Mouse (Mus musculus) CD4-positive, CD25-positive, alpha-beta regulatory T cell, adult 4 months (primary cell): Measurements from ENCODE around the gene Rnf148. TPM values are rescaled to one million over a fixed set of nuclear protein-coding genes. Genes with fewer than 3 reads are reported as not detected.

Source experiments
- ATAC-seq: one replicate; pipeline ENCODE4 v1.8.0; 2017
- polyA plus RNA-seq, 2 experiments: library from polyadenylated mRNA; unstranded; fragments of 100-300 nt; shearing (Covaris generic); gene quantifications; one replicate each; pipeline ENCODE4 v1.2.1; 2017

Gene Rnf148
- not detected for polyA plus RNA-seq

GRCm38 (mm10) chr6:23655036-23655435, at the start of gene Rnf148:
Gene Rnf148 (minus strand): TSS chr6:23655136.
- no peak for ATAC-seq

GRCm38 (mm10) chr6:23700879-23701278, 45.9 kb upstream of the Rnf148 start:
- no peak for ATAC-seq

DNA sequence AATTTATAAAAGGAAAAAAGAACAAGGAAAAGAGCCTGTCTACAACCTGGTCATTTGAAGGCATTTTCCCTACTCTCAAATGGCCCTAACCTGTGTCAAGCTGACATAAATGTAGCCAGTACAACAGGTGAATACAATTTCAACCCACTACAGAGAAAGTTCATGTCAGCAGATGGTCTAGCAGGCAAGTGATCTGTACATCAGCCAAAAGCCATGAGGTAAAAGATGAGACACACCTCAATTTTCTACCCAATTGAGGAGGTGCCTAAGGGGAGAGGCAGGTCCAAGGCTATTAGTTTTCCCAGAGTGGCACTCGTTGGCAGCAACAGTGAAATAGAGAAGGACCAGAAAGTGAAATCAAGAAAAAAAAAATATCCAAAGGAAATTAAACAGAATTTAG, 23.2 kb upstream of the Rnf148 start:
- ATAC-seq: no peak

- no peak for ATAC-seq
Observed at GRCm38 (mm10) chr6:23650205-23650604, 4.7 kb downstream of the Rnf148 start, which contains the start of gene Rnf133. Gene Rnf133 (minus strand): TSS chr6:23650305.

DNA sequence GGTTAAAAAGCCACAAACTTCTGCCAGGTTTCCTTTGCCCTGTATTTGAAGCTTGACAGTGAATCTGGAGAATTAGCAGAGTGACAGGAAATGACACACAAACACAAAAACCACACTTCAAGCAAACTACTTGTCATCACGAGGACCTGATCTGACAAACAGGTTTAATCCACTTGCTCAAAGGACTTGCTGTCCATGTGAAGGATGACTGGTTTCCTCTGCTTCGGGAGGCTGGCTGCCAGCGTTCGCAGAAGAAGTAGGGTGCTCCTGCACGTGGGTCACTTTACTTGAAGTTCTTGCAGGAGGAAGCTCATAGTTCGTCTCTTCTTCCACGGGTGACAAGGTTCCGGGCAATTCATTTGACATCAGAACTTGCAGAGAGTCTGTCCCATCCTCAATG, 6.2 kb downstream of the Rnf148 start:
- ATAC-seq: no peak

- ATAC-seq: no peak
Observed at GRCm38 (mm10) chr6:23647627-23648247, 7.2 kb downstream of the Rnf148 start.

GRCm38 (mm10) chr6:23637081-23637480, 17.9 kb downstream of the Rnf148 start:
- no peak for ATAC-seq

DNA sequence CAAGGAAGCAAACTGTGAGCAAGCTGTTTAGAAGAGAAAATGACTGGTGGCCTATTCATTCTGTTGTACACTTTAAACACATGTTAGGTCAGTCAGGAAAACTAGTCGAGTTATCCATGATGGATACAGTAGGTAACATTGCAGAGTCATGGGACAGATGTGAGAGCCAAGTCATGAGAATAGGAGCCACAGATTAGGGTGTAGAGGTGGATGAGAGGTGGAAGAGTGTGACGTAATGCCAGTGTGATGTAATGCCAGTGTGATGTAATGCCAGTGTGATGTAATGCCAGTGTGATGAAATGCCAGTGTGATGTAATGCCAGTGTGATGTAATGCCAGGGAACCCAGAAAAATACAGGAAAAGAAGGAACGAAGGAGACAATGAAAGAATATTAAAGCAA, 19.7 kb downstream of the Rnf148 start:
- ATAC-seq: no peak

- ATAC-seq: no peak
Observed at GRCm38 (mm10) chr6:23634016-23634415, 20.9 kb downstream of the Rnf148 start.

DNA sequence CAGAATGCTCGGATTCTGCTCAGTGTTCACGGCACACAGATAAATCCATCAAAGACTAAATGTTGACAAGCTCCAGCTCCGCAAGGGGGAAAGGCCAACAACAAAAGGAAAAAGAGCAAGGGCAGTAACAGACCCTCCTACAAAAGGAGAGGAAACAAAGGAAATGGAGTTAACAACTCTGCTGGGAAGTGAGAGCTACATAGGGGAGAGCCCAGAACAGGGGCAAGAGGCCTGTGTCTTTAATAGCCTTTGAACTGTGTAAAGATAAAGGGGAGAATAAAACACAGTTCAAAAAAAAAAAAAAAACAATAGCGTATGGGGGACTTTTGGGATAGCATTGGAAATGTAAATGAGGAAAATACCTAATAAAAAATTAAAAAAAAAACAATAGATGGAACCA, 24.5 kb downstream of the Rnf148 start:
- ATAC-seq: no peak

Other genes starting within 250 kb of the Rnf148 start
- gene Rnf133, start 4.8 kb downstream of the Rnf148 start, polyA plus RNA-seq: not detected
- gene Cadps2, start 184.3 kb upstream of the Rnf148 start, polyA plus RNA-seq: not detected